Mouse (Mus musculus) retina, adult 2 months (tissue): Measurements from ENCODE around the gene Abcc4.

Source experiments
- DNase-seq: peaks from one replicate; pipeline ENCODE4 v3.0.0-alpha.2; 2012; ENCODE audit warnings: low read depth, low spot score

Gene Abcc4

DNA sequence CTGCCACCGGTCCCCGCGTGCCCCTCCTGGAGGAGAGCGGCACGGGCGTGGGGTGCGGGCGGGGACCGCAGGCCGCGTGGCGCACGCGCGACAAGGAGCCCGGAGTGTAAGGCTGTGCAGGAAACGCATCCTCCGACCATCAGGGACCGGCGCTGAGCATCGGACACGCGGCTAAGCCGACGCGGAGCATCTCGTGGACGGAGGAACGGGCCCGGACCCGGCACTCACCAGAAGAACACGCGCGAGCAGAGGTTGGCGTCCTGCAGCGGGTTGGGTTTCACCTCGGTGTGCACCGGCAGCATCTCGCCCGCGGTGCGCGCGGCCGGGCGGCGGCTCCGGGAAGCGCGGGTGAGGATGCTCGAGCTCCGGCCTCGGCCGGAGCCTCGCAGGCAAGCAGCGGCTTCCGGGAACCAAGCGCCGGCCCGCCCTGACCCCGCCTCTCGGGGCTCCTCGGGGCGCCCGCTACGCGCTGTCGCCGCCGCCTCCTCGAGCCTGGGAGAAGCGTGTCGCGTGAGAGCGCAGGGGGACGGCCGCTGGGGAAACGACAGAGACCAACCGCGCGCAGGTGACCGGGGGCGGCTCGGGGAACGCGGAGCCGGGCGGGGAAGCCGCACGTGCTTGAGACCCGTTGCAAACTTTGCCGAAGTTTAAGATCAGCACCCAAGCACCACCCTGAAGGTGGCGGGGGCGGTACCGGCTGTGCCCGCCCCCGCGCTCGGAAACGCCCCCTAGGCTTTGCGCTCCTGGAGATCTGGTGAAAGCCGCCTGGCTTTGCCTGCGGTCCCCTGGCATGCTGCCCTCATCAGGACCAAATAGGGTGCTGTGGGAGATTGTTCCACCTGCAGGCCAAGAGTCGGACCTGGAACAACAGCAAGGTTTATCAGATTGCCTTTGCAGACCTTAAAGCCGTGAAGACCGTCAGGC lies at the start of gene Abcc4:
Gene Abcc4, minus strand, starts transcription at position 412 of the 924 bp plus-strand sequence.
- DNase-seq: no peak

GRCm38 (mm10) chr14:118751193-118751753 lies 45.3 kb upstream of the Abcc4 start:
- DNase-seq: no peak

DNA sequence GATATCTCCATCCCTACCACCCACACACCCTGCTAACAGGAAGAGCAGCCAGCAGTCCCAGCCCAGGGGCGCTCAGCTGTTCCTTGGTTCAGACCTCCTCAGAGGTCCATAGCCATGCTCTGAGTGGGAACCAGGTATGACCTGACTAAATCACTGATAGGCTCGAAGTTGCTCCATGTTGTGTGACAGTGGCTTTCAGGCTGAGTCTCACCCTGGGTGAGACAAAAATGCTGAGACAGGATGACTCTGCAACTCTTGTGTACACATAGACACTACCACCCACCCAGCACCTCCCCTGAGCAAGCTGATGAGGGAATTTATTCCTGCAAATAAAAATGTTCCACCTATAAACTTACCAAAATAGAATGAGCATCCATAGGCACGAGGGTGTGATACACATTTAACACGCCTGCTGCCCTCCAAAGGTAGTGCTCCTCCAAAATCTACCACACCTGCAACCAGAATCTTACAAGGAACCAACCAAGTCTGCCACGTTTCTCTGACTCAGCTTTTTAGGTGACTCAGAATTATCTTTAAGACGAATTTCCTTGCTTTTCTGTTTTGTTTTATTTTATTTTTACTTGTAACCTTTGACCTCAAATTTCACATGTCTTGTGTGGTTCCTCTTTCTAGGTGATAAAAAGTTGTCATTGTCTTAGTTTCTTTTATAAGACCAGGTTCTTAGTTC lies 44.6 kb upstream of the Abcc4 start:
- no peak for DNase-seq

DNA sequence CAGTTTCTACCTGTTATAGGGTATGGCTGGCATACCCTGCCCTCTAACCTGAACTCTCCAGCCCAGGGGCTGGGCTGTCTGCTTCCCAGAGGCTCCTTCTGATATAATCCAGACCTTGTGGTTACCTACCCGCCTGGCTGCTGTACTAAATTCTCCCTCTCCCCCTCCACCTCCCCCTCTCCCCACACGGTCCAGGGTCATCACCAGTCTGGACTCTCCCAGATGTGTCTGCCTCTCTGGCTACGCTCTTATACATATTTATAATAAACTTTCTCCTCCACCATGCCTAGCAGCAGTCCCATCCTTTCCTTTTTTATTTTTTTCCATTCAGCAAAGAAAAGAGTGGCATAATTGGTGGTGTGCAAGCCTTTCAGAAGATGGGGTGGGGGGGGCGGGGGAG lies 43.7 kb upstream of the Abcc4 start:
- no peak for DNase-seq

DNA sequence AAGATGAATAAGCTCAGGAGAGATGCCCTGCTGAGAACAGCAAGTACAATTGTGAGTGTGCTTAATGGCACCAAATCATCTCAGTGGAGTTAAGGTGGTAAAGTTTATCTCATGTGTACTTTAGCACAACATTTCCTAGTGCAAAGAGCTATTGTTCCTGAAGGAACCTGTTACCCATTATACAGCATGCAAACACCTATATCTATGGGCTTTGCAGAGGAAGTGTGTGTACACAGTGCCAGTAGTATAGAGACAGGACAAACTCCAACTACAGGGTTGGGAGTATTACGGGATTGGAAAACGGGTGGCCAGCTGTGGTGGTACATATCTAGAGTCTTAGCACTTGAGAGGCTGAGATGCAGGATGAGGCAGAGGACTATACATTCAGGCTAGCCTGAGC lies 43.0 kb upstream of the Abcc4 start:
- DNase-seq: no peak

DNA sequence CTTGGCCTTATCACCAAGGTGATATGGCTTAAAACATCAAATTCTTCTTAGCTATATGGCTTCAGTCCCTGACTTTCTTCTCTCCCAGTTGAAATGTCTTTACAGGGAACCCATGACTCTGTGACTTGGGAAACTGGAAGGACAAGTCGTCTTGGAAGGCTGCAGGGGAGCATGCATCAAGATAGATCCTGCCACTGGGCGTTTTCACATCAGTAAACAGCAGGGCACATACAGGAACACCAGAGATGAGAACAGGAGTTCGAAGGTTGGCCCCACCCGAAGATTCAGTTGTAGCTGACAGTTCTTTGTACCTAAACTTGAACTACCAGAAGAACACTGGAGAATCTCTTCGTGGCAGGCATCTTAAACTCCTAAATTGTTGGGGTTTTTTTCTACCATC lies 36.8 kb upstream of the Abcc4 start:
- DNase-seq: no peak

DNA sequence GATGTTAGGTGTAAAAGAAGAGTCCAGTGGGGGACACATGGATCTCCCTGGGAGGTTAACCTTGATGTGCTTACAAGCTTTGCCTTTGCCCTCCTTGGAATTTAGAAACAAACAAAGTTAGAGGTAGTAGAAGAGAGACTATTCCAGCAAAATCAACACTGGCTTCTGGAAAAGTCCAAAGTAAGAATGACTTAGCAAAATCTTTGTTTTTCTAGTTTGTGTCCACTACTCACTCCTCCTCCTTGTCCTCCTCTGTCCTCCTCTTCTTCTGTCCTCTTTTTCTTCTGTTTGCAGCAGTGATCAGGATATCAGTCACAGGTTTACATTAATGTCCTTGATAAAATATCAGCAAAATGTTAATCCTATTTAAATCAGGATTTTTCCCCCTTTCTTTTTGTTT lies 35.8 kb upstream of the Abcc4 start:
- no peak for DNase-seq

DNA sequence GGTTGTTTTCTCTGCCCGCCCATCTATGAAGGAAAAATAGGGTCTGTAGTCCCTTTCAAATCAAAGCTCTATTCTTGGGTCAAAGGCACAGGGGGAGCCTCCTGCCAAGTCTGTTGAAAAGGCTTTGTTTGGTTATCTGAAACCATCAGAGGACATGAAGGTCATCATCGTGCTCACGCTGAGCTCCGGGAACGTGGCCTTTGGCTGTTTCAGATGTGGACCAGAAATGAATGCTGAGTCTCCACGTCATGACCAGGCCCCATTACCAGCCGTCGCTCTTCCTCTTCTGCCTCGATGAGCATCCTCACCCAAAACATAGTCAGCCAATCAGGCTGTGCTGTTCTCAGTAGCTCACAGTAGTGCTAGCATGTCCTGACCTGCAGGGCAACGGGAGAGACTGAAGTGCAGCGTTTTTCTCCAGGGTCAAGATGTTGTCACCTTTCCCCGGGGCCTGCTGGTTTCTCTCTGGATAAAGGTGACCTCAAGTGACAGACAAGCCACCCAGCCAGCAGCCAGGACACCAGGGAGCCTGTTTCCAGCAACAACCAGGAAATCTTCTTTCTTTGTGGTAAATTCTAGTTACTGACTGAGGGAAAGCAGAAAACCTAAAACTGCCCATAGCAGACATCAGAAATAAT lies 31.4 kb upstream of the Abcc4 start:
- DNase-seq: no peak

DNA sequence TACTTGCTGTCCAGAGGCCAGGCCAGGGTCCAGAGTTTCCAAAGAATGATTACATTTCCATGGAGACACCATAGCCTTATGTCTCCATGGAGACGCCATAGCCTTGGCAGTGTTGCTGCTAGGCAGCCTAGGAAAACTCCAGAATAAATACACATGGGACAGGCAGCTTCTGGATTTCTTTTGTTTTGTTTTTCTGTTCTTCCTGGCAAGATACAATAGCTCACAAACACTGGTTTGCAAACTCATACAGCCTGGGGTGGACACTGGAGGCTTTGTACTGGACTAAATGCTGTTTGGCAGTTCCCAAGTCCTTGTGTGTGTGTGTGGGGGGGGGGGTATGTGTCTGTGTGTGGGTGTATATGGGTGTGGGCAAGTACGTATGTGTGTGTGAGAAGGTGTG lies 29.1 kb upstream of the Abcc4 start:
- DNase-seq: no peak

DNA sequence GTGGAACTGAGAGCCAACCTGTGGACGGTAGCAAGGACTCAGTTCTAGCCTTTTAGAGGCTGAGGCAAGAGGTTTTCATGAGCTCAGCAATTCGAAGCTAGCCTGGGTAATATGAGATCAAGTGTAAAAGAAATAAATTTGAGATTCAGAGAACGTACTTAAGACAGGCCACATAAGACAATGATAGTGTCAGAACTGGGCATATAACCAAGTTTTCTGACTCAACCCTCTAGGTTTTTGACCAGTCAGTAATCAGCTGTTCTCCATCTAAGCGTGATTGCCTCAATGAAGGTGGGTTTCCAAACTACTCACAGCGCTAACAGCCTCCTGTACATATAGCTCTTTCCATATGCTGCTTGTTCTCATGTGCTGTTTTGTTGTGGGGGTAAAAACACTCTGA lies 27.1 kb upstream of the Abcc4 start:
- no peak for DNase-seq

GRCm38 (mm10) chr14:118730631-118731030 lies 24.6 kb upstream of the Abcc4 start:
- DNase-seq: no peak

DNA sequence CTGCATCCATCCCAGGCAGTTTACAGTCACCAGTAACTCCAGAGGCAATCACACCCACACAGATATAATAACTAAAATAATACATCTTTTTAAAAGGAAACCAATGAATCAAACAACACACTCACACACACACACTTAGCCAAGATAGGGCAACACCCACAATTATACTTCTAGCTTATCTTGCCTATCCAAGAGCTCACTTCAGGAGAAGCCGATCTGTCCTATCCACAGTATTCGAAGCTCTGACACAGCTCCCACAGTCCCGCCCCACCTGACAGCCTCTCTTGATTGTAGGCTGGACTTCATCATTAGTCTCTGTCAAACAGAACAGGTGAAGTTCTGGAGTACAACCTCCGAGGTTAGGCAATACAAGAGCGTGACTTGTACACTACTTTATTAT lies 19.4 kb upstream of the Abcc4 start:
- no peak for DNase-seq

DNA sequence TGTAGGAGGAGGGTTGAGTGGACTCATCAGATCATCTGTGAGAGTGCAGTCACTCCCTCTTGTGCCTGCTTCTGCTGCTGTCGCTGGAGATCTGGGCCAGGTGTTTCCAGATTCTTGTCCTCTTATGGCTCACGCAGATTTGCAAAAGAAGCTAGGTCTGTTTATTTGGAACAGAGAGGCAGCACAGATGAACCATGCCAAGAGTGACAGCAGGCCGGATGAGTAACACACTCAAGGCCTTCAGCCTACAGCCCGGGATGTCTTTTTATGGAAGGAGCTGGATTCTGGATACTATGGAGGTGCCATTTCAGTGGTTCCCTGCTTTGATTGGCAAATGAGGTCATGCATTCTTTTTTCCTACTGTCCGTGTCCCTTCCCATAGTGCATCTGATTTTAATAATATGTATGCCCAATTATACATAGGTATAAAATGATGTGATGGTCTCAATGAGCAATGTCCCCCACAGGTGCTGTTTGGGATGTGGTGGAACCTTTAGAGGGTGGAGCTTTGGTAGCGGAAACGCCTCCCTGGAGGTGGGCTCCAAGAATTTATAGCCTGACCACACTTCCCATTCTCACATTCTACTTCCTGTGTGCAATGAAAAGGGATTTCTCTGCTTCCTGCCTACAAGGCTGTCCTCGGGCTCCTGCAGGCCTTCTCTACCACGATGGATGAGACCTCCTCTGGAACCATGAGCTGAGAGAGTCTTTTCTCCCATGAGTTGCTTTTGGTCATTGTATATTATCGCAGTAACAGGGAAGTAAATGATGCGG lies 18.1 kb upstream of the Abcc4 start:
- no peak for DNase-seq

- no peak for DNase-seq
These were observed 13.7 kb upstream of the Abcc4 start for GRCm38 (mm10) chr14:118719566-118720174.

DNA sequence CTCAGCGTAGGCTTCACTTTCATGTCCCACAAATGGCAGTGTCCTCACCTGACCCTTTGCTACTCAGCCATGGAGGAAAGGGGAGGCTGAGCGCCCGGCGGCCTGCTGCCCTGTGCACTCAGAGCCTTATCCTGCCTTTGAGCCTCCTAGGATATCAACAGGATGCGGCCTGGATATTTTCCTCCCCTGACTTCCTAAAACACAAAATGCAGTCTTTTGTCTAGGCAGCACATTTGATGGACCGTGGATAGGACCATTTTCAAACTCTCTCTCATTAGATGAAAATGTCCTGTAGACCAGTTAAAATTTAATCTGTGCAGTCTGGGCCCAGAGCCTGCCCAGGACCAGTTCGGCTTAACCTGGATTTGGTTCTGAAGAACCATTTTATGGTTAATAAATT lies 12.6 kb upstream of the Abcc4 start:
- DNase-seq: no peak

- no peak for DNase-seq
These were observed 10.6 kb upstream of the Abcc4 start for GRCm38 (mm10) chr14:118716372-118717312.

- DNase-seq: no peak
These were observed 8.7 kb upstream of the Abcc4 start for GRCm38 (mm10) chr14:118714720-118715119.

DNA sequence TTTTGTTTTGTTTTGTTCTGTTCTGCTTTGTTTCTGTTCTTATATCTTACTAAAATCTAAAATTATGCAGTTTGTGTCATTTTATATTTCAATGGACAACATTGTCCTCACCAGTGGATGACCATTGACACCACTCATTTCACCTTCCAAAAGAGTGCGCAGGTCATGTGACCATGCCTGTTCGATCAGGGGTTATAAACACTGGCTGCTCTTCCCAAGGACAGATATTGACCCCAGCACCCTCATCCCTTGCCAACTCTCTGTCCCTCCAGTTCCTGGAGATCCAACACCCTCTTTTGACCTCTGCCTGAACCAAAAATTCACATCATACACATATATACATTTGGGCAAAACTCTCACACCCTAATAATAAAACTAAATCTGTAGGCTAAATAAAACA lies 8.3 kb upstream of the Abcc4 start:
- DNase-seq: no peak

DNA sequence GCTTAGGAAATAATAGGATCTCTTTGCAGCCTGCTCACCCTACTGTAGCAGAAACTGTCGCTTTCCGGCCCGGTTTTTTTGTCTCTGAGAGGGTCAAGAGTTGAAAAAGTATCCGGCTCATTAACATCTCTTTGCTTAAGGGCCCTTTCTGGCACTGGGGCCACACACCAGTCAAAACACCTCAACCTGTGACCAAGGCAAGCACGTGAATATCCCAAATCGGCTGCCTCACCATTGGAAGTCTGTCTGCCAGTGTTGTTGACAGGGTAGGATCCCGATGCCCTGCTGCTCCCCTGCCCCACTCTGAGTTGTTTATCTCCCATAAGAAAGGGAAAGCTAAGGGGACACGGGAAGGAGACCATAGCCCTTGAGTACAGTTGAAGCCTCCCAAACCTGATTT lies 7.8 kb upstream of the Abcc4 start:
- no peak for DNase-seq

- DNase-seq: no peak
These were observed 7.4 kb upstream of the Abcc4 start for GRCm38 (mm10) chr14:118713408-118713807.
